Mouse (Mus musculus) layer of hippocampus, adult 11-12 months (tissue): ENCODE results near the gene Prpmp5.
"Not testable (repeated sequence)": the region's sequence is repeated elsewhere in the genome, so short reads cannot be mapped to it uniquely, and the experiment has no call there.

Source experiments
- DNase-seq: peaks from one replicate; pipeline ENCODE4 v3.0.0; 2022; ENCODE audit warnings: low spot score

The Prpmp5 gene

DNA sequence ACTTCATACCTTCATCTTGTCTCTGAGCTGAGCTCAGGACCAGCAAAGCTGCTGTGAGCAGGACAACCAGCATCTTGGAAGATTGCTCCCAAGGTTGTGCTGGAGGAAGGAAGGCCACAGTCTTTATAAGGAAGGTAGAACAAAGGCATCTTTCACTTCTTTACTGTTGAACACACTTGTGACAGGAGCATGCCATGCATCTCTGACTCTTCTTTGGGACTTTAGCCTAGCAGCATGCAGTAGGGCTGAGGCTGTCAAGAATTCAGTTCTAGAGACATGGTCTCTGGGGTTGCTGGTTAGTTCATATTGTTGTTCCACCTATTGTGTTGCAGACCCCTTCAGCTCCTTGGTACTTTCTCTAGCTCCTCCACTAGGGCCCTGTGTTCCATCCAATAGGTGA, at the start of gene Prpmp5:
Prpmp5 (minus strand) TSS at position 101 of the 400 bp plus-strand sequence.
- not testable (repeated sequence) for DNase-seq

DNA sequence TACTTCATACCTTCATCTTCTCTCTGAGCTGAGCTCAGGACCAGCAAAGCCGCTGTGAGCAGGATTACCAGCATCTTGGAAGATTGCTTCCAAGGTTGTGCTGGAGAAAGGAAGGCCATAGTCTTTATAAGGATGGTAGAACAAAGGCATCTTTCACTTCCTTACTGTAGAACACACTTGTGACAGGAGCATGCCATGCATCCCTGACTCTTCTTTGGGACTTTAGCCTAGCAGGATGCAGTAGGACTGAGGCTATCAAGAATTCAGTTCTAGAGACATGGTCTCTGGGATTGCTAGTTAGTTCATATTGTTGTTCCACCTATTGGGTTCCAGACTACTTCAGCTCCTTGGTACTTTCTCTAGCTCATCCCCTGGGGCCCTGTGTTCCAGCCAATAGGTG, 49.5 kb upstream of the Prpmp5 start, which contains the start of gene Gm8882:
Gm8882 (minus strand) TSS at position 101 of the 400 bp plus-strand sequence.
- not testable (repeated sequence) for DNase-seq
